Mouse (Mus musculus): ENCODE data around the gene Adcy6. TPM values are rescaled to one million over a fixed set of nuclear protein-coding genes. Genes with fewer than 3 reads are reported as not detected.

Adcy6 gene
- polyA plus RNA-seq, 1 experiment, result 38.2 TPM

DNA sequence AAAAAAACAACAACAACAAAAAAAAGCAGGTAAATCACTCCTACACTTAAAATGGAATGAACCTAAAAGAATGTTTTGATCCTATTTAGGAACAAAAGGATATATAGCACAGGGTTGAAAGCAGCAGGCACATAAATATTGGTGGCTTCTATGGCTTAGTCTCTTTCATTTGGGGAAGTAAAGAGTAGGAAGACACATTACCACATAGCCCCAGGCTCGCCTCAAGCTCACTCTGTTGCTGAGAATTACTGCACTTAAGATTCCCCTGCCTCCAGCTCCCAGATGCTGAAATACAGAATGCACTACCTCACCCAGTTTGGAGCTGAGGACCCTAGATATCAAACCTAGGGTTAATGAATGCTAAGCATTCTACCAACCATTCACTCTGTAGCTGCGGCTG lies 57.1 kb downstream of the Adcy6 start:
- H3K4me1 ChIP-seq (ENCODE audit: control insufficient read depth, insufficient read depth, low read length), result no peaks in the 10 kb centered on the region
- H3K27ac ChIP-seq (ENCODE audit: insufficient read depth, low read length), result no peak overlapping the region
- TF ChIP-seq CTCF (IDR thresholded peaks at IDR 0.05; ENCODE audit: extremely low read depth, insufficient read depth, low read length), result no peak
- no peak for TF ChIP-seq POLR2A (IDR thresholded peaks at IDR 0.05; ENCODE audit: extremely low read depth, insufficient read depth, low read length)
- no peak overlapping the region for H3K4me3 ChIP-seq (ENCODE audit: insufficient read depth, low read length)

DNA sequence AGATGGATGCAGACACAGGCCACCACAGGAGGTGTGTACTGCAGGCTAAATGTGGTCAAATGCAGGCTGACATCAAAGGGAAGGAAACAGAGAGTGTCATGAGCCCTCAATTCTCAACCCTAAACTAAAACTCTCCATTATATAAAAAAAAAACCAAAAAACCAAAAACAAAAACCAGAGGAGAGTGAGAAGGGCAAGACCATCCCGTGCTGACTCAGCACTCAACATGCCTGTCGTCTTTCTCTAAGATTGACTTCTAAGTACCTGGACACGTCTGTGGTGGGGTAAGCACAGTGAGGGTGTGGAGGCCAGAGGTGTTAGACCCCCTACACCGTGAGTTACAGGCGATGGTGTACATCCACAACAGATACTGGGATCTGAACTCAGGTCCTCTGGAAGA lies 63.0 kb downstream of the Adcy6 start:
- TF ChIP-seq POLR2A (IDR thresholded peaks at IDR 0.05; ENCODE audit: extremely low read depth, insufficient read depth, low read length), result no peak
- no peak for TF ChIP-seq CTCF (IDR thresholded peaks at IDR 0.05; ENCODE audit: extremely low read depth, insufficient read depth, low read length)
- Histone ChIP-seq H3K27ac (ENCODE audit: insufficient read depth, low read length) (no peak overlapping the region), H3K4me3 (ENCODE audit: insufficient read depth, low read length) (no peak overlapping the region), H3K4me1 (ENCODE audit: control insufficient read depth, insufficient read depth, low read length) (no peaks in the 10 kb centered on the region)

DNA sequence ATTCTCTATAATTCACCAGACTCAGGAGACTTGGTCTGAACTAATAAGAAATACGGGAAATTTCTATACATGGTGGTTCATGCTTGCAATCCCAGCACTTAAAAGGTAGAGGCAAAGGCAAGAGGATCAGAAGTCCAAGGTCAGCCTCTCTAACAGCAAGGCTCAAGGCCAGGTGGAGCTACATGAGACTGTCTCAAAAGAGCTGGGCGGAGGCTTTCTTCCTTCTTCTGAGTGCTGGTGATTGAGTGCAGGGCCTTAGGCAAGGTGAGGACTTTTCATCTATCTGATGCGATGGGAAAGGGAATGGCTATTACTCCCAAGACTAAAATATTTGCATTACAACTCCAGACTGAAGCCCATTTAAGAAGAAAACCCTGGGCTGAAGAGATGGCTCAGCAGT lies 64.7 kb downstream of the Adcy6 start:
- Histone ChIP-seq H3K27ac (ENCODE audit: insufficient read depth, low read length) (no peak overlapping the region), H3K4me1 (ENCODE audit: control insufficient read depth, insufficient read depth, low read length) (no peaks in the 10 kb centered on the region), H3K4me3 (ENCODE audit: insufficient read depth, low read length) (no peak overlapping the region)
- TF ChIP-seq CTCF (IDR thresholded peaks at IDR 0.05; ENCODE audit: extremely low read depth, insufficient read depth, low read length), result no peak
- TF ChIP-seq POLR2A (IDR thresholded peaks at IDR 0.05; ENCODE audit: extremely low read depth, insufficient read depth, low read length), result no peak

DNA sequence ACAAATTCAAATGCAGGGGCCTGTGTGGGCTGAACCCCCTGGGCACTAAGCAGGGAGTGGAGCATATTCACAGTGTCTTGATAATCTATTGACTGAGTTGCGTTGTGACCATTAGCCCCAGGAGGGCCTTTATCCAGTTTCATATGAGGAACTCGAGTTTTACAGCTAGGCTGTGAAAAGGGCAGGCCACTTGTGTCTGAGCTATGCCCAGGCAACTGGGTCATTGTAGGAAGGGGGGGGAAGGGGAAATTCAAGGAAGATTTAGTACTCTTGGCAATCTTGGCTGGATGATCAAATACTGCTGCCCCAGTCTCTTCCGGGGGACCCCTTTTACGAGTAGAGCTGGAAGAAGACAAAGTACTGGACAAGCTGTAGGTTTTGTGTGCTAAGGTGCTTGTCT lies 66.5 kb downstream of the Adcy6 start:
- TF ChIP-seq CTCF (IDR thresholded peaks at IDR 0.05; ENCODE audit: extremely low read depth, insufficient read depth, low read length), result no peak
- no peak for TF ChIP-seq POLR2A (IDR thresholded peaks at IDR 0.05; ENCODE audit: extremely low read depth, insufficient read depth, low read length)
- H3K4me1 ChIP-seq (ENCODE audit: control insufficient read depth, insufficient read depth, low read length), result no peaks in the 10 kb centered on the region
- no peak overlapping the region for H3K27ac ChIP-seq (ENCODE audit: insufficient read depth, low read length)
- no peak overlapping the region for H3K4me3 ChIP-seq (ENCODE audit: insufficient read depth, low read length)

DNA sequence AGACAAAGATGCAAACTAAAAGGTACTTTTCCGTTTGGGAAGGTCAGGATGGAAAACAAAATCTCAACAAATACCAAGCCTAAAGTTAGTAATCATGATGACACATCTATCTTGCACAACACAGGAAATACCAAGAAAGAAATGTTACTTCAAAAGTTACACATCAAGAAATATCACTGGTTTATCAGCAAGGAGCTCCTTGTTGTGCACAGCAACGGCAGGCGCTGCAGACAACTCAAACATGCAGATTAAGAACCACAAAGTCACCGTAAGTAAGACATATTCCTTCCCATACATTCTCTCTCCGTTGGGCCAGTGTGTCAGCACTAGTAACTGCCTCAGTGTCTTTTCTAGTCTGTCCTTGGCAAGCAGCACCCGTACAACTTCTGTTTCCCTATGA lies 68.8 kb downstream of the Adcy6 start:
- Histone ChIP-seq H3K4me1 (ENCODE audit: control insufficient read depth, insufficient read depth, low read length) (no peaks in the 10 kb centered on the region), H3K27ac (ENCODE audit: insufficient read depth, low read length) (no peak overlapping the region), H3K4me3 (ENCODE audit: insufficient read depth, low read length) (no peak overlapping the region)
- TF ChIP-seq CTCF (IDR thresholded peaks at IDR 0.05; ENCODE audit: extremely low read depth, insufficient read depth, low read length) (no peak), POLR2A (IDR thresholded peaks at IDR 0.05; ENCODE audit: extremely low read depth, insufficient read depth, low read length) (no peak)

Other genes starting within 250 kb of the Adcy6 start
- gene Olfr283, start 229.1 kb downstream of the Adcy6 start, polyA plus RNA-seq (2012; rRNA removed), result 0.21 and 0.26 TPM in 2 replicates
- not detected in 2 replicates for gene Olfr282, start 178.9 kb downstream of the Adcy6 start, polyA plus RNA-seq (2012; rRNA removed)
- gene Olfr281, start 157.5 kb downstream of the Adcy6 start, polyA plus RNA-seq (2012; rRNA removed), result not detected in 2 replicates
- not detected in 2 replicates for gene OR5BS1P, start 140.2 kb downstream of the Adcy6 start, polyA plus RNA-seq (2012; rRNA removed)
- not detected in 2 replicates for gene Lalba, start 127.4 kb downstream of the Adcy6 start, polyA plus RNA-seq (2012; rRNA removed)
- 0.04 and 0.19 TPM in 2 replicates for gene Olfr279, start 117.7 kb downstream of the Adcy6 start, polyA plus RNA-seq (2012; rRNA removed)
- 52.9 and 55.7 TPM in 2 replicates for gene Kansl2, start 75.8 kb downstream of the Adcy6 start, polyA plus RNA-seq (2012; rRNA removed)
- 17.4 and 17.9 TPM in 2 replicates for gene Ccnt1, start 39.2 kb downstream of the Adcy6 start, polyA plus RNA-seq (2012; rRNA removed)
- gene 4930415O20Rik, start 39.1 kb downstream of the Adcy6 start, polyA plus RNA-seq (2012; rRNA removed), result not detected in 2 replicates
- 339 and 348 TPM in 2 replicates for gene Cacnb3, start 20.8 kb upstream of the Adcy6 start, polyA plus RNA-seq (2012; rRNA removed)
- gene Ddx23, start 52.8 kb upstream of the Adcy6 start, polyA plus RNA-seq (2012; rRNA removed), result 53.4 and 60.5 TPM in 2 replicates
- 34.5 and 37.4 TPM in 2 replicates for gene Rnd1, start 67.4 kb upstream of the Adcy6 start, polyA plus RNA-seq (2012; rRNA removed)
- 9.3 and 10.6 TPM in 2 replicates for gene Ccdc65, start 98.1 kb upstream of the Adcy6 start, polyA plus RNA-seq (2012; rRNA removed)
- 2.1 TPM in 2 replicates for gene Fkbp11, start 118.1 kb upstream of the Adcy6 start, polyA plus RNA-seq (2012; rRNA removed)
- gene Arf3, start 153.1 kb upstream of the Adcy6 start, polyA plus RNA-seq (2012; rRNA removed), result 701 and 730 TPM in 2 replicates
- 2.6 and 3.1 TPM in 2 replicates for gene Wnt10b, start 168.1 kb upstream of the Adcy6 start, polyA plus RNA-seq (2012; rRNA removed)
- 0.15 and 0.17 TPM in 2 replicates for gene Wnt1, start 179.8 kb upstream of the Adcy6 start, polyA plus RNA-seq (2012; rRNA removed)
- 723 and 876 TPM in 2 replicates for gene Ddn, start 199.4 kb upstream of the Adcy6 start, polyA plus RNA-seq (2012; rRNA removed)
- gene Prkag1, start 221.4 kb upstream of the Adcy6 start, polyA plus RNA-seq (2012; rRNA removed), result 71.3 and 75.7 TPM in 2 replicates

Data from cortical plate, adult 2 months (tissue).